Mouse (Mus musculus) cerebellum, adult 2 months (tissue): ENCODE results near the gene Amh. TPM values are rescaled to one million over a fixed set of nuclear protein-coding genes. Genes with fewer than 3 reads are reported as not detected.
A peak's percentile ranks its signal among the peaks of the same experiment; 100 is the strongest.

Experiments used
- DNase-seq, 2 experiments: peaks; one replicate each; pipeline ENCODE4 v3.0.0; 2021
- H3K27ac ChIP-seq: fragments of 200-500 bp; 2 replicates; pipeline ENCODE4 v1.5.1; 2012; ENCODE audit warnings: low read length, control low read depth, inconsistent platforms; ENCODE audit not compliant: insufficient read depth
- H3K27me3 ChIP-seq: fragments of 200-500 bp; 2 replicates; pipeline ENCODE4 v1.6.1; 2012; ENCODE audit warnings: inconsistent platforms, mild to moderate bottlenecking, low read length, moderate library complexity; ENCODE audit not compliant: control insufficient read depth, insufficient read depth
- H3K4me1 ChIP-seq: fragments of 200-500 bp; 2 replicates; pipeline ENCODE4 v1.6.1; 2011; ENCODE audit warnings: low read length; ENCODE audit not compliant: control insufficient read depth, insufficient read depth
- H3K4me3 ChIP-seq: fragments of 200-500 bp; replicated peaks from 2 replicates; pipeline ENCODE3; 2011; ENCODE audit warnings: mild to moderate bottlenecking, low read depth, low read length, control low read depth; ENCODE audit not compliant: insufficient read depth
- CTCF ChIP-seq: fragments of 200-500 bp; IDR thresholded peaks from 2 replicates; pipeline ENCODE4 v1.5.1; 2011; ENCODE audit warnings: low read depth, mild to moderate bottlenecking, control low read depth, low read length, moderate library complexity, borderline replicate concordance; ENCODE audit not compliant: insufficient read depth
- POLR2A ChIP-seq: fragments of 200-500 bp; IDR thresholded peaks from 2 replicates; pipeline ENCODE4 v1.6.1; 2011; ENCODE audit warnings: low read length, control low read depth, borderline replicate concordance; ENCODE audit not compliant: insufficient read depth
- WGBS: fragments of 180-500 bp; shearing (Covaris S2); methylation state at CpG from one replicate; pipeline ENCODE4 v1.1.7; 2018; 5-methylcytosine and 5-hydroxymethylcytosine counted together
- polyA plus RNA-seq: library from polyadenylated mRNA; depleted of rRNA; stranded (reverse); fragments of >200 nt; gene quantifications from 2 replicates; pipeline ENCODE4 v1.2.3, GENCODE M21; 2012

Gene Amh
- polyA plus RNA-seq, 1 experiment = 3.0 TPM

DNA sequence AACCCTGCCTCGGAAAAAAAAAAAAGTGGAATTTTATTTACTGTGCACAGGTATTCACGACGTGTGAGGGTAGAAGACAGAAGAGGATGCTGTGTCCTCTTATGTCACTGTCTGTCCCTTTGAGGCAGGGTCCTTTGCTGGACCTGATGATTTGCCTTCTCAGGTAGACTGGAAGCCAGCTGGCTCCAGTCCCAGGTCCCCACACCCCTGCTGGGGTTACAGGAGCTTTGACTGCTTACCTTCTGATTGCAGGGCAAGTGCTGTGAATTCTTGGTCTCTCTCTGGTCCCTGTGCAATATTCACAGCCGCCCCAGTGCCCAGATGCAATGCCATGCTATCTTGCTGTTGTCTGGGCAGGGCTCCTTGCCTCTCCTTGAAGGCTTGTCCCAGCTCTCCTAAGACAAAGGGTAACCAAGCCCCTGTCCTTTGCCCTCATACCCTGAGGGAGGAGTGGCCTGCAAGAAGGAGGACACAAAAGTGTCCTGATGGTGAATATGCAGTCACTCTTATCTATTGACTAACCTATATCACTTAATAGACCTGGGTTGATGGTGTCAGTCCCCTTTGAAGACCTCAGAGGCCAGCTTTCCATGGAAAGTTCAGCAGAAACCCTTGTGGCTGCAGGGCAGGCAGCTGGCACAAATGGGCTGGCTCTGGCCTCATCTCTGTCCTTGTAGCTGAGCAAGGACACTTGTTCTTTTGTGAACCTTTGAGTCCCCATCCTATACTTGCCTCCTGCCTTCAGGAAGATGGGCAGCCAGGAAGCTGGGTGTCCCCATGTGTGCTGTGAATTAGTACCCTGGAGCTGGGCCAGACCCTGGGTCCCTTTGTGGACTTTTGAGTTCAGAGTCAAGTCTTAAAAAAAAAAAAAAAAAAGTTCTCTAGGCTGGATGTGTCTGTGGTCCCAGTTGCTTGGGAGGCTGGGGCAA is 44.2 kb upstream of the Amh start:
- H3K4me1 ChIP-seq = peaks cover 70% of the 10 kb centered on the region
- TF ChIP-seq CTCF = no peak
- TF ChIP-seq POLR2A = no peak
- no peak overlapping the region; the same call in 1 of the 2 replicates for H3K27ac ChIP-seq
- no peaks in the 10 kb centered on the region for H3K27me3 ChIP-seq
- 32% methylated on average over 4 of the region's 4 CpGs for WGBS
- DNase-seq = peak; percentile 46 to 54
- H3K4me3 ChIP-seq = no peak overlapping the region

DNA sequence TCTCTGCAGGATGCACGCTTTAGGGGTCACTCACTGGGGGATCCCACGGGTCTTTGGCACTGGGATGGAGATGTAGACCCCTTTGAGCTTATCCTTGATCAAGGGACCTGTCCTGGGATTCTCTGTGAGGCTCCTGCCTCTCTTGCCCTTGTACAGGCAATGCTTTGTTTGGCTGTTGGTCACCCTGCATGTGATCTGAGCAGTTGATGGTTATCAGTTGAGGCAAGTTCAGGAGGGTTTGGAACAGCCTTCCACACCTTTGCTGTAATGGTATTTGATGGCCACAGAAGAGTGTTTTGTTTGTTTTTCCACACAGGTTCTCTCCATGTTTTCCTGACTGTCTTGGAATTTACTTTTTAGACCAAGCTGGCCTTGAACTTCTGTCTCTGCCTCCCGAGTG is 43.2 kb upstream of the Amh start:
- no peak for DNase-seq
- H3K4me3 ChIP-seq = no peak overlapping the region
- peaks cover 75% of the 10 kb centered on the region for H3K4me1 ChIP-seq
- no peak overlapping the region for H3K27ac ChIP-seq
- WGBS = 43% methylated on average over 3 of the region's 3 CpGs
- TF ChIP-seq CTCF = no peak
- no peak for TF ChIP-seq POLR2A
- no peaks in the 10 kb centered on the region for H3K27me3 ChIP-seq

DNA sequence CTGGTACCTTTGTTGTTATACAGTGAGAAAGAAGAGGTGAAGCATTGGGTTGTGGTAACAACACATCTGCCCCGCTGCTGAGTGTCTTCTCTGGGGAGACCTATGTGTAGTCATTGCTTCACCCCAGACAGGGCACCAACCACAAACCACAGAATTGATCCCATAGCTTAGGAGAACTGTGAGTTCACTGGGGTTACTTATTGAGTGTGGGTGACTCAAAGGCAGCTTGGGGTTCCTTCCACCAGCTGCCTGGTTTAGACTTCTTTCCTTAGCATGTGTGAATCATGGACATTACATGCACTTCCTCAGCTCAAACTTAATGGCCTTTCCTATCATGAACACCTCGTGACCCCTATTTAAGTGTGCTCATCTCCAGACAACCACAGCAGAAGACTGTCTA is 41.5 kb upstream of the Amh start:
- Histone ChIP-seq H3K4me1 (peaks cover 59% of the 10 kb centered on the region), H3K4me3 (no peak overlapping the region), H3K27ac (no peak overlapping the region), H3K27me3 (no peaks in the 10 kb centered on the region)
- WGBS = 91% methylated on average over 2 of the region's 2 CpGs
- DNase-seq = no peak
- no peak for TF ChIP-seq CTCF
- no peak for TF ChIP-seq POLR2A

DNA sequence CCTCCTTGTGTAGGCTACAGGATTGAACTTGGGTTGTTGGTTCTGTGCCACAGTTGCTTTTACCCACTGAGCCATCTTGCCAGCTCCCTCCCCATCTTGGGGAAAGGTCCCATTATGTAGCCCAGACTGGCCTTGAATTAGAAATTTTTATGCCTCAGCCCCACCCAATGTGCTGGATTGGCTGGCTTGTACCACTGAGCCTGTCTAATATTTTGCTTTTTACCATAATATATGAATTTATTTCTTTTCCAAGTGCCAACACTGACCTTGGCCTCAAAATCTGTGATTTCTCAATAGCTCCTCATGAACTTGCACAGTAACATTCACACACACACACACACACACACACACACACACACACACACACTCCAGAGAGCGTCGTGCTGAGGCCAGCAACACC is 39.3 kb upstream of the Amh start:
- no peaks in the 10 kb centered on the region for H3K27me3 ChIP-seq
- no peak for DNase-seq
- 66% methylated on average over 2 of the region's 2 CpGs for WGBS
- H3K4me1 ChIP-seq = peaks cover 41% of the 10 kb centered on the region
- peak overlapping the region; percentile 33; the same call in 1 of the 2 replicates for H3K27ac ChIP-seq
- TF ChIP-seq POLR2A (no peak), CTCF (no peak)
- no peak overlapping the region for H3K4me3 ChIP-seq

DNA sequence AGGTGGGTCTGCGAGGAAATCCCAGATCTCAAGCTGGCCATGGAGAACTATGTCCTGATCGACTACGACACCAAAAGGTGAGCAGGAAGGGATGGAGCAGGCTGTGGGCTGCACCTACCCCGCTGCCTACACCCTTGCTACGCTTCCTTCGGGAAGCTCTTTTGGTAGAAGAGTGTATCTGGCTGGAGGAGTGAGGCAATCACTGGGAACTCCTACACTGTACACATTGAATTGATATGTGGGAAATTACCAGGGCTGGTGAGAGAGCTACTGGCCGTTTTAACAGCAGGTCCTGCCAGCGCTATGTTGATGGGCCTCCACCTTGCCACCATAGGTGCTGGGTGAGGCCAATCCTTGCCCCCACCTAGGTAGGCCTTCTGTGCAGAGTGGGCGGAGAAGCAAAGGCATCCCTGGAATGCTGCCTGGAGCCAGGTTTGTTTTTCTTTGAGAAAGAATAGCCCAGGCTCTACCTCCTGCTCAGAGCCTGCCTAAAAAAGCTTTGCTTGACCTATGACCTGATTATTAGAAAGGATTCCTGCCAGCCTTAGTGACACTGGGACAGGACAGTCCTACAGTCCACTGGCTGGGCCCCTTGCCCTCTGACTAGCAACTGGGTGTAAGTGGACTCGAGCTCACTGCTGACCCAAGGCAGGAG is 38.8 kb upstream of the Amh start:
- TF ChIP-seq CTCF = no peak
- TF ChIP-seq POLR2A = no peak
- no peaks in the 10 kb centered on the region for H3K27me3 ChIP-seq
- no peak overlapping the region for H3K4me3 ChIP-seq
- DNase-seq = peak; percentile 51 to 59
- WGBS = 48% methylated on average over 10 of the region's 10 CpGs
- peaks cover 36% of the 10 kb centered on the region for H3K4me1 ChIP-seq
- peak overlapping the region; percentile 33; the same call in 1 of the 2 replicates for H3K27ac ChIP-seq

DNA sequence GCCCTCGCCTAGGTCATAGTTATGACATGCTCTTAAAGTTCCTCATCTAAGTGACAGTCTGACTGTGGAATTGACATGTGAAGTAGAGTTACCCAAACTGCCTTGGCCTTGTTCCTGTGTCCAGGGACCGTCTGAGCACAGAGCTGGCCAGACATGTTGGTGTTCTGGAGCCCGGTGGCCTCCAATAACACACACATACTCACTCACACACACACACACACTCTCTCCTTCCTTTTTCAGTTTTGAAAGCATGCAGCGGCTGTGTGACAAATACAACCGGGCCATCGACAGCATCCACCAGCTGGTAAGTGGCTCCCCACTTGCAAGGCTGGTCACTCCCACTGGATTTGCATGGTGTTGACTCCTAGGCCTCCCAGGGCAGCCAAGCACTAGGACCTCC is 36.7 kb upstream of the Amh start:
- H3K4me1 ChIP-seq = peaks cover 42% of the 10 kb centered on the region
- H3K4me3 ChIP-seq = no peak overlapping the region
- H3K27me3 ChIP-seq = no peaks in the 10 kb centered on the region
- H3K27ac ChIP-seq = no peak overlapping the region
- WGBS = 60% methylated on average over 6 of the region's 6 CpGs
- DNase-seq = no peak
- TF ChIP-seq CTCF (no peak), POLR2A (no peak)

DNA sequence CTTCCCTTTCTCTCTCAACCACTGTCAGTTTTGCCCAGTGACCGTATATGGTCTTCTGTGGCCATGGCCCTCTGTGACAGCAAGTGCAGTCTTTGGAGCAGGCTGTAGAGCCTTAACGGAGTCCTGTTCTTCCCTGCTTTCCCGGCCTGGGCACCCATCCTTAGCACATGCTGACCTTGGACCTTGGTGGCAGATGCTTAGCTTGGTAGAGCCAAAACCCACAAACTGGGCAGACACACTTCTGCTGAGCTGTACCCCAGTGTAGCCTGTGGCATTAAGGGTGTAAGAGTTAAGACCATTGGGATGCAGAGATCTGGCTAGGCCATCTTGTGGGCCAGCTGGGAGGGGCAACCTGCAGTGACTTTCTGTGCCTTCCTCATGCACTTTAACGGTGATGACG is 31.2 kb upstream of the Amh start:
- no peak for DNase-seq
- Histone ChIP-seq H3K27me3 (no peaks in the 10 kb centered on the region), H3K4me3 (no peak overlapping the region), H3K27ac (peak overlapping the region; percentile 92), H3K4me1 (peaks cover 61% of the 10 kb centered on the region)
- TF ChIP-seq CTCF (no peak), POLR2A (no peak)
- WGBS = 20% methylated on average over 5 of the region's 5 CpGs
